Mouse (Mus musculus): Measurements from ENCODE around the gene Rasl12. TPM values are rescaled to one million over a fixed set of nuclear protein-coding genes. Genes with fewer than 3 reads are reported as not detected.

The Rasl12 gene
- total and polyA plus RNA-seq, 2 experiments from 2014 or later, result 4.3 to 9.3 TPM

DNA sequence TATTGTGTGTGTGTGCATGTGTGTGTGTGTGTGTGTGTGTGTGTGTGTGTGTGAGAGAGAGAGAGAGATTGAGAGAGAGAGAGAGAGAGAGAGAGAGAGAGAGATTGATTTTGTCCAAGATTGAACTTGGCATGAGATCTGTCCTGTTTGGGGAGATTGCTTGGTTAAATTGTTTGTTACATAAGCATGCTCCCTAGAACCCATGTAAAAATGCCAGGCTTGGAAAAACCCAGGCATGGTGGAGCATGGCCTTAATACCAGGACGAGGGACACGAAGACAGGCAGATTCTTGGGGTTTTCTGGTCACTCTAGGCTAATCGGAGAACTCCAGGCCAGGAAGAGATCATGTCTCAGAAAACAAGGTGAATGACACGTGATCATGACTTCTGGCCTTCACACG is 29.7 kb downstream of the Rasl12 start:
- Histone ChIP-seq H3K27ac (ENCODE audit: low read depth, low read length) (no peak overlapping the region), H3K27me3 (ENCODE audit: insufficient read depth, low read length) (no peaks in the 10 kb centered on the region), H3K36me3 (ENCODE audit: insufficient read depth, low read length) (no peaks in the 10 kb centered on the region), H3K9ac (replicated peaks; ENCODE audit: low read length, poor library complexity, severe bottlenecking) (no peak overlapping the region), H3K4me2 (ENCODE audit: low read depth, low read length, poor library complexity, severe bottlenecking) (no peak overlapping the region), H3K4me1 (ENCODE audit: insufficient read depth, low read length) (no peaks in the 10 kb centered on the region), H3K9me3 (ENCODE audit: low read length) (no peaks in the 10 kb centered on the region), H3K4me3 (ENCODE audit: low read depth, low read length) (no peak overlapping the region)
- DNase-seq (ENCODE audit: low spot score) (no peak), ATAC-seq (ENCODE audit: low FRiP score) (no peak)
- TF ChIP-seq CTCF (IDR thresholded peaks at IDR 0.05), result no peak
- 89% methylated on average over 5 of the region's 5 CpGs for WGBS

GRCm38 (mm10) chr9:65430401-65430800 is 32.1 kb downstream of the Rasl12 start:
- no peak for TF ChIP-seq CTCF (IDR thresholded peaks at IDR 0.05)
- H3K4me2 ChIP-seq (ENCODE audit: low read depth, low read length, poor library complexity, severe bottlenecking), result no peak overlapping the region
- no peak overlapping the region for H3K9ac ChIP-seq (replicated peaks; ENCODE audit: low read length, poor library complexity, severe bottlenecking)
- DNase-seq (ENCODE audit: low spot score) (no peak), ATAC-seq (ENCODE audit: low FRiP score) (no peak)
- H3K4me3 ChIP-seq (ENCODE audit: low read depth, low read length), result no peak overlapping the region
- no peaks in the 10 kb centered on the region for H3K4me1 ChIP-seq (ENCODE audit: insufficient read depth, low read length)
- H3K9me3 ChIP-seq (ENCODE audit: low read length), result no peaks in the 10 kb centered on the region
- no peak overlapping the region for H3K27ac ChIP-seq (ENCODE audit: low read depth, low read length)
- no peaks in the 10 kb centered on the region for H3K27me3 ChIP-seq (ENCODE audit: insufficient read depth, low read length)
- H3K36me3 ChIP-seq (ENCODE audit: insufficient read depth, low read length), result no peaks in the 10 kb centered on the region

- no peak overlapping the region for H3K9ac ChIP-seq (replicated peaks; ENCODE audit: low read length, poor library complexity, severe bottlenecking)
- TF ChIP-seq CTCF (IDR thresholded peaks at IDR 0.05), result no peak
- DNase-seq (ENCODE audit: low spot score), result no peak
- H3K4me3 ChIP-seq (ENCODE audit: low read depth, low read length), result no peak overlapping the region
- H3K36me3 ChIP-seq (ENCODE audit: insufficient read depth, low read length), result no peaks in the 10 kb centered on the region
- no peaks in the 10 kb centered on the region for H3K27me3 ChIP-seq (ENCODE audit: insufficient read depth, low read length)
- no peaks in the 10 kb centered on the region for H3K9me3 ChIP-seq (ENCODE audit: low read length)
- H3K4me1 ChIP-seq (ENCODE audit: insufficient read depth, low read length), result no peaks in the 10 kb centered on the region
- ATAC-seq (ENCODE audit: low FRiP score), result no peak
- no peak overlapping the region for H3K27ac ChIP-seq (ENCODE audit: low read depth, low read length)
- WGBS, result 88% methylated on average over 5 of the region's 5 CpGs
- H3K4me2 ChIP-seq (ENCODE audit: low read depth, low read length, poor library complexity, severe bottlenecking), result no peak overlapping the region
Measured at GRCm38 (mm10) chr9:65430921-65431320, 32.6 kb downstream of the Rasl12 start.

- peak; percentile 91 for TF ChIP-seq CTCF (IDR thresholded peaks at IDR 0.05)
- ATAC-seq (ENCODE audit: low FRiP score) (no peak), DNase-seq (ENCODE audit: low spot score) (peak; percentile 89)
- peaks cover 3% of the 10 kb centered on the region; the same call in 1 of the 2 replicates for H3K4me1 ChIP-seq (ENCODE audit: insufficient read depth, low read length)
- no peak overlapping the region for H3K9ac ChIP-seq (replicated peaks; ENCODE audit: low read length, poor library complexity, severe bottlenecking)
- no peaks in the 10 kb centered on the region for H3K36me3 ChIP-seq (ENCODE audit: insufficient read depth, low read length)
- WGBS, result 2% methylated on average over 3 of the region's 3 CpGs
- H3K27ac ChIP-seq (ENCODE audit: low read depth, low read length), result no peak overlapping the region
- no peaks in the 10 kb centered on the region for H3K9me3 ChIP-seq (ENCODE audit: low read length)
- H3K4me2 ChIP-seq (ENCODE audit: low read depth, low read length, poor library complexity, severe bottlenecking), result no peak overlapping the region
- H3K27me3 ChIP-seq (ENCODE audit: insufficient read depth, low read length), result no peaks in the 10 kb centered on the region
- no peak overlapping the region for H3K4me3 ChIP-seq (ENCODE audit: low read depth, low read length)
Measured at GRCm38 (mm10) chr9:65432236-65432635, 33.9 kb downstream of the Rasl12 start.

GRCm38 (mm10) chr9:65434140-65434539 is 35.8 kb downstream of the Rasl12 start:
- 51% methylated on average over 5 of the region's 5 CpGs for WGBS
- peak; percentile 14 for DNase-seq (ENCODE audit: low spot score)
- TF ChIP-seq CTCF (IDR thresholded peaks at IDR 0.05), result peak; percentile 59

GRCm38 (mm10) chr9:65435211-65435610 is 36.9 kb downstream of the Rasl12 start:
- ATAC-seq (ENCODE audit: low FRiP score), result no peak
- WGBS, result 62% methylated on average over 4 of the region's 4 CpGs
- Histone ChIP-seq H3K27me3 (ENCODE audit: insufficient read depth, low read length) (no peaks in the 10 kb centered on the region), H3K27ac (ENCODE audit: low read depth, low read length) (no peak overlapping the region), H3K4me1 (ENCODE audit: insufficient read depth, low read length) (peaks cover 3% of the 10 kb centered on the region; the same call in 1 of the 2 replicates), H3K9ac (replicated peaks; ENCODE audit: low read length, poor library complexity, severe bottlenecking) (no peak overlapping the region), H3K9me3 (ENCODE audit: low read length) (no peaks in the 10 kb centered on the region), H3K4me3 (ENCODE audit: low read depth, low read length) (peak overlapping the region; percentile 67), H3K4me2 (ENCODE audit: low read depth, low read length, poor library complexity, severe bottlenecking) (peak overlapping the region; percentile 72; the same call in 1 of the 2 replicates), H3K36me3 (ENCODE audit: insufficient read depth, low read length) (0 out of 2 replicates have a peak, but pooled peaks cover 2% of the 10 kb centered on the region)
- no peak for DNase-seq (ENCODE audit: low spot score)
- no peak for TF ChIP-seq CTCF (IDR thresholded peaks at IDR 0.05)

More at GRCm38 (mm10) chr9:65434140-65434539, 35.8 kb downstream of the Rasl12 start:
- H3K9me3 ChIP-seq (ENCODE audit: low read length), result no peaks in the 10 kb centered on the region
- peaks cover 3% of the 10 kb centered on the region; the same call in 1 of the 2 replicates for H3K4me1 ChIP-seq (ENCODE audit: insufficient read depth, low read length)
- H3K27ac ChIP-seq (ENCODE audit: low read depth, low read length), result no peak overlapping the region
- ATAC-seq (ENCODE audit: low FRiP score), result no peak
- H3K27me3 ChIP-seq (ENCODE audit: insufficient read depth, low read length), result no peaks in the 10 kb centered on the region
- 0 out of 2 replicates have a peak, but pooled peaks cover 2% of the 10 kb centered on the region for H3K36me3 ChIP-seq (ENCODE audit: insufficient read depth, low read length)
- no peak overlapping the region for H3K4me3 ChIP-seq (ENCODE audit: low read depth, low read length)
- no peak overlapping the region for H3K4me2 ChIP-seq (ENCODE audit: low read depth, low read length, poor library complexity, severe bottlenecking)
- H3K9ac ChIP-seq (replicated peaks; ENCODE audit: low read length, poor library complexity, severe bottlenecking), result no peak overlapping the region
